Mouse (Mus musculus) mouse embryonic stem cell (cell line): ENCODE results near the gene Zmat1.

Experiments
- in situ Hi-C, 2 experiments: fragments of 300-500 bp; cut with MboI; formaldehyde crosslinking; loops; 1 replicate in 1 of 2; 3 replicates in 1 of 2; pipeline ENCODE4 v1.14.3; 2019 to 2020; ENCODE audit warnings: low sequenced_read_pairs in 2 of 2, low pct_unique_long_range_greater_than_20kb in 1 of 2, mixed read lengths in 1 of 2; ENCODE audit not compliant: unreplicated experiment in 1 of 2

Zmat1 gene

DNA sequence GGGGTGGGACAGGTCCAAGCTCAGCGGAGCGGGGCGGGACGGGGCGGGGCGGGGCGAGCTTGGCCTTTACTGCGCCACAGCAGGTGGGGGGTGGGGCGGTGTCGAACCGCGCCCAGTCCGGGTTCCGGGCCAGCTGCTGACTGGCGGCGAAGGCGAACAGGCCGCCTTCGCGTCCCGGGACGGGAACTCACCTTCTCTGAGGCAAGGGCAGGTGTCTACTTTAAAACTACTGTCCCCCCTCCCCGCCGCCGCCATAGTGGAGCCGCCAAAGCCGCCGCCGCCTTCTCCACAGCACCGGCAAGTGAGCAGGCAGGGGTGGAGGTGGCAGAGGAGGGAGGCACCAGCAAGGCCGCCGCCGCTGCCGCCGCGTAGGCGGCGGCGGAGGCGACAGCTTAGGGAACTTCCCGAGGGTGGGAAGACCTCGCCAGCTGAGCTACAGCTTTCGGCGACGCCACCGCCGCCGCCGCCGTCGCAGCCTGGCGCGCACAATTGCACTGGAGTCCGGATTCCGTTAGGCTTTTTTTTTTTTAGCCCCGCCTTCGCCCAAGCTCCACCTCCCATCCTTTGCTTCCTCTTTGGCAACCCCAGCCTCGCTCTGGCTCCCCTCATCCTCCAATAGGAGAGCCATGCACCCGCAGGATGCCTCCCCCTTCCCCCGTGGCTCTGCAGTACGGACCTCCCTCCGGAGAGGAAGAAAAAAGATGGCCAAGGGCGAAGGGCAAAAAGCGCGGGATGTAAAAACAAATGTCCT, at the start of gene Zmat1:
Zmat1 (minus strand) TSS at position 490 of the 751 bp plus-strand sequence.
- in situ Hi-C loops: no loop called here

DNA sequence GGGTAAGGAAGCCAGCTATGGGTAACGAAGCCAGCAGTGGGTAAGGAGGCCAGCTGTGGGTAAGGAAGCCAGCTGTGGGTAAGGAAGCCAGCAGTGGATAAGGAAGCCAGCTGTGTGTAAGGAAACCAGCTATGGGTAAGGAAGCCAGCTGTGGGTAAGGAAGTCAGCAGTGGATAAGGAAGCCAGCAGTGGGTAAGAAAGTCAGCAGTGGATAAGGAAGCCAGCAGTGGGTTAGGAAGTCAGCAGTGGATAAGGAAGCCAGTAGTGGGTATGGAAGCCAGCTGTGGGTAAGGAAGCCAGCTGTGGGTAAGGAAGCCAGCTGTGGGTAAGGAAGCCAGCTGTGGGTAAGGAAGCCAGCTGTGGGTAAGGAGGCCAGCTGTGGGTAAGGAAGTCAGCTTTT, 44.9 kb upstream of the Zmat1 start:
- in situ Hi-C loops: loop anchor here in 1 of 2 experiments (25.0 kb wide), 1 partner anchor 158 kb away; the partner anchor contains the start of gene Tceal6

- in situ Hi-C loops: no loop called here
Observed at GRCm38 (mm10) chrX:135035962-135036375, 27.0 kb upstream of the Zmat1 start.

GRCm38 (mm10) chrX:135025135-135025534, 16.1 kb upstream of the Zmat1 start:
- in situ Hi-C loops: no loop called here

GRCm38 (mm10) chrX:135011381-135011780, 2.4 kb upstream of the Zmat1 start:
- in situ Hi-C loops: no loop called here

- in situ Hi-C loops: no loop called here
Observed at GRCm38 (mm10) chrX:135009471-135009815, 434 bp upstream of the Zmat1 start.

DNA sequence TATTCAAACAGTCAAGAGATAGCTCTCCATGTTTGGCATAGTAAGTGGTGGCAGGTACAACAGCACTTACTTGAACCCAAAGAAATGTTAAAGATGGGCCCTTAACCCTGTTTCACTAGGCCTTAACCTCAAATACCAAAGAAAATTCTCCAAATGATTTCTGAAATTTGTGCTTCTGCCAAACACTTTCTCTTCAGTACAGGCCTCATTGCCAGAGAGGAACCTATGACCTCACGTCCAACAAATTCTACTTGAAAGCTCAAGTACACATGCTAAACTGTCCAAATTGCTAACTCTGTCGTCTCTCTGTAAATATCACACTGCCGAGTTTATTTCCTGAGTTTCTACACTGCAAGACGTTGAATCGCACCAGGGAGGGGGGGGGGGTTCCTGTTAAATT, 988 bp downstream of the Zmat1 start:
- in situ Hi-C loops: no loop called here

GRCm38 (mm10) chrX:134964546-134964945, 44.5 kb downstream of the Zmat1 start, which contains the start of gene Nxf2:
TSS of gene Nxf2 (minus strand) at chrX:134964754.
- in situ Hi-C loops: no loop called here

- in situ Hi-C loops: no loop called here
Observed at GRCm38 (mm10) chrX:134963305-134964094, 45.5 kb downstream of the Zmat1 start.

- in situ Hi-C loops: no loop called here
Observed at GRCm38 (mm10) chrX:134930361-134930760, 78.6 kb downstream of the Zmat1 start.

GRCm38 (mm10) chrX:134929927-134930326, 79.1 kb downstream of the Zmat1 start:
- in situ Hi-C loops: no loop called here

- in situ Hi-C loops: no loop called here
Observed at GRCm38 (mm10) chrX:134925058-134925457, 84.0 kb downstream of the Zmat1 start.

- in situ Hi-C loops: loop anchor here (25.0 kb wide), 2 partner anchors 187 to 287 kb away; no protein-coding TSS in a partner anchor
Observed at GRCm38 (mm10) chrX:134923675-134924424, 85.2 kb downstream of the Zmat1 start.
